Mouse (Mus musculus) limb, embryonic 11.5 days (tissue): ENCODE measurements around the gene Tax1bp1. TPM values are rescaled to one million over a fixed set of nuclear protein-coding genes. Genes with fewer than 3 reads are reported as not detected.
"Not testable (repeated sequence)": the region's sequence is repeated elsewhere in the genome, so short reads cannot be mapped to it uniquely, and the experiment has no call there.

Source experiments
- ATAC-seq: fragments of 200-750 bp; cut with Nextera tagmentation; 2 replicates; pipeline ENCODE4 v1.8.0; 2017; ENCODE audit warnings: low read depth; ENCODE audit not compliant: insufficient number of reproducible peaks, low FRiP score, low TSS enrichment
- DNase-seq: peaks from one replicate; pipeline ENCODE4 v3.0.0-alpha.2; 2015; ENCODE audit warnings: low spot score
- H3K27ac ChIP-seq: fragments of 300-500 bp; sonication (generic); replicated peaks from 2 replicates; pipeline ENCODE4 v1.5.1; 2014; ENCODE audit warnings: low read depth, mild to moderate bottlenecking, low read length
- H3K27me3 ChIP-seq: fragments of 300-500 bp; sonication (generic); 2 replicates; pipeline ENCODE4 v1.6.1; 2014; ENCODE audit warnings: mild to moderate bottlenecking, low read length, mixed read lengths; ENCODE audit not compliant: control insufficient read depth, insufficient read depth
- H3K36me3 ChIP-seq: fragments of 300-500 bp; sonication (generic); 2 replicates; pipeline ENCODE4 v1.6.1; 2014; ENCODE audit warnings: mild to moderate bottlenecking, low read length, moderate library complexity, mixed read lengths; ENCODE audit not compliant: control insufficient read depth, insufficient read depth
- H3K4me1 ChIP-seq: fragments of 300-500 bp; sonication (generic); 2 replicates; pipeline ENCODE4 v1.6.1; 2014; ENCODE audit warnings: low read length, mixed read lengths; ENCODE audit not compliant: control insufficient read depth, insufficient read depth
- H3K4me2 ChIP-seq: fragments of 300-500 bp; sonication (generic); 2 replicates; pipeline ENCODE4 v1.6.1; 2014; ENCODE audit warnings: low read depth, mild to moderate bottlenecking, moderate library complexity; ENCODE audit not compliant: severe bottlenecking
- H3K4me3 ChIP-seq: fragments of 300-500 bp; sonication (generic); 2 replicates; pipeline ENCODE4 v1.5.1; 2014; ENCODE audit warnings: low read depth, low read length
- H3K9ac ChIP-seq: fragments of 300-500 bp; sonication (generic); 2 replicates; pipeline ENCODE4 v1.6.1; 2014; ENCODE audit warnings: mild to moderate bottlenecking, low read length
- H3K9me3 ChIP-seq: fragments of 300-500 bp; sonication (generic); 2 replicates; pipeline ENCODE4 v1.6.1; 2016; ENCODE audit warnings: low read length; ENCODE audit not compliant: control insufficient read depth
- WGBS: fragments of 180-500 bp; shearing (Covaris S2); extraction: QIAGEN DNeasy Blood & Tissue Kit; methylation state at CpG from one replicate; pipeline ENCODE4 v1.1.7; 2014; 5-methylcytosine and 5-hydroxymethylcytosine counted together
- polyA plus RNA-seq: library from polyadenylated mRNA; unstranded; fragments of >200 nt; fragmentation: Nextera tagmentation; extraction: Ambion mirVana; gene quantifications from 2 replicates; pipeline ENCODE4 v1.2.1, GENCODE M21; 2014

Tax1bp1 gene
- polyA plus RNA-seq, 1 experiment from 2014 or later: 140 TPM

DNA sequence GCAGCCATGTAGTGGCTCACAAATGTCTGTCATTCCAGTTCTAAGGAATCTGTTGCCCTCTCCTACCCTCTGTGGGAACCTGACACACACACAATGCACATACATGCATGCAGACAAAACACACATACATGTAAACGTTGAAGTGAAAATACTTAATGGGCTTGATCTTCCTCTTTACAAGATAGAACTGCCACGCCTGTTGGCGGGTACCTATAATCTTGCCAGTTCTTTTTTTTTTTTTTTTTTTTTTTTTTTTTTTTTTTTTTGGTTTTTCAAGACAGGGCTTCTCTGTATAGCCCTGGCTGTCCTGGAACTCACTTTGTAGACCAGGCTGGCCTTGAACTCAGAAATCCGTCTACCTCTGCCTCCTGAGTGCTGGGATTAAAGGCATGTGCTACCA is 36.0 kb upstream of the Tax1bp1 start:
- whole genome bisulfite sequencing: 82% methylated on average over 4 of the region's 4 CpGs
- H3K4me3 ChIP-seq, ATAC-seq, H3K9me3 ChIP-seq, H3K36me3 ChIP-seq, H3K4me2 ChIP-seq, H3K4me1 ChIP-seq, H3K27me3 ChIP-seq, DNase-seq, H3K9ac ChIP-seq, H3K27ac ChIP-seq: not testable (repeated sequence)

DNA sequence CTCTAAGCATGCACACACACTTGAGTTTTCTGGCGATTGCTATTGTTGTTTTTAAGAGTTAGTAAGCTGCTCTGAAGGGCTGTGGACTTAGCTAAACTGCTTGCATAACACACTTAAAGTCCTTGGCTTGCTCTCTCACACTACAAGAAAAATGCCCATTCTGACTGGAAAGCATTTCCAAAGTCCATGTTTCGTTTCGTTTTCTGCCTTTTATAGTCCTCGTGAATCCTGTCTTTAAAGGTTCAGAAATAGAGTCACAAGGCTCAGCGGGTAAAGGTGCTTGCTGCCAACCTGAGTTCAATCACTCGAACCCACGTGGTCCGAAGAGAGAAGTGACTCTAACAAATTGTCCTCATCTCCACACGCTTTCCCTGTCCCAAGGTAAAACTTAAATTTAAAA is 34.0 kb upstream of the Tax1bp1 start:
- ATAC-seq (no peak), DNase-seq (no peak)
- no peak overlapping the region for H3K4me3 ChIP-seq
- WGBS: 78% methylated on average over 9 of the region's 9 CpGs
- H3K27ac ChIP-seq: no peak overlapping the region
- H3K36me3 ChIP-seq: no peaks in the 10 kb centered on the region
- no peak overlapping the region for H3K9ac ChIP-seq
- no peaks in the 10 kb centered on the region for H3K9me3 ChIP-seq
- H3K4me2 ChIP-seq: no peak overlapping the region
- no peaks in the 10 kb centered on the region for H3K4me1 ChIP-seq
- H3K27me3 ChIP-seq: no peaks in the 10 kb centered on the region

DNA sequence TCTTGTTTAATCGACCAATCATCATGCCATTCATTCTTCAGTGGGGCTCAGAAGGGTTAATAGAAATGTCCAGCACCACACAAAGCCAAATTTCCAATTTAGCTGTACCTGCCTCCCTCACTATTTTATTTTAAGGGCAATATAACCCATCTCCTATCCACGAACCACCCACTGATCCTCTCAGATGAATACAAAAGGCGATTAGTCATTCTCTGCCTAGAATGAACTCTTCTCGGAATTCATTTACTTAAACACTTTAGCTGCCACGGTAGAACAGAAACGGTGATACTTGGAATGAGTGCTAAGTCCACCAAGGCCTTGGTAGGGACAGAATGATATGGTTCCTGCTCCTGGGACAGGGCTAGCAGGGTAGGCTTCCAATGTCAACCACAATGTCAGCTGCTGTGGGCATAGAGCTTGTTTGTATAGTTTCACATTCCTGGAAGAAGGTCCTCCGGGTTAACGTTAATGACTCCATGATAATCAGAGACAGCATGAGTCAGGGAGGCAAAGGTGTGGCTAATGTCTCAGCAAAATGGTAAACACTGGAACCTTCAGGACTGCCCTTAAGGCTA is 33.0 kb upstream of the Tax1bp1 start:
- no peaks in the 10 kb centered on the region for H3K9me3 ChIP-seq
- no peak for ATAC-seq

DNA sequence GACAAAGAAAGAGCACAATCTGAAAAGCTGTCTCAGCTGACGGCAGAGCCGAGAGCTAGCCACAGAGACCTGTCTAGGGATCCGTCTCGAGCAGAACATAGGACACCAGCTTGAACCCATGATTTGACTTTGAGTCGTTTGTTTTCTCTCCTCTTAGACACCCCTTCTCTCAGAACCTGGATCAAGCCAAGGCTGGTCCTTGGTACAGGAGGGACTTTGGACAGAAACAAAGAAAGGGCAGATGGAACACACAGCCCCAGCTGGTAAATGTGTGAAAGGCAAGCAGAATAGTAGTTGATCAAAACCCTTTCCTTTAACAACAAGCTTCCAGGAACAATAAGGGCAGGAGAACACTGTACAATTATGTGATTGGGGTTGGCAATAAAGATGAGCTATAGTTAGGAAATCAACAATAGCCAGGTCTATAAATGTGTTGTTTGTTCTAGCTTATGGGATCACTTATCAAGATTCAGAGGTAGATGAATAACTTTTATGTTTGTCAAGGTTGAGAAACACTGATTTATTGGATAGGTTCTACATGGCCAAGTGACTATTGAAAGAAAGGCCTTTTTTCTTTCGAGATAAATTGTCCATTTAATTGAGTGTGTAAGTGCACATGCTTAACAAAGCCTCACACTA is 31.6 kb upstream of the Tax1bp1 start:
- DNase-seq: no peak
- no peak for ATAC-seq
- Histone ChIP-seq H3K36me3 (no peaks in the 10 kb centered on the region), H3K4me3 (no peak overlapping the region), H3K27me3 (no peaks in the 10 kb centered on the region), H3K9ac (no peak overlapping the region), H3K27ac (no peak overlapping the region), H3K4me2 (no peak overlapping the region), H3K4me1 (no peaks in the 10 kb centered on the region), H3K9me3 (no peaks in the 10 kb centered on the region)
- 79% methylated on average over 6 of the region's 6 CpGs for WGBS

More for the DNA sequence above, 33.0 kb upstream of the Tax1bp1 start:
- H3K4me3 ChIP-seq: no peak overlapping the region
- H3K36me3 ChIP-seq: no peaks in the 10 kb centered on the region
- H3K4me1 ChIP-seq: no peaks in the 10 kb centered on the region
- no peak overlapping the region for H3K4me2 ChIP-seq
- H3K27ac ChIP-seq: no peak overlapping the region
- WGBS: 71% methylated on average over 8 of the region's 8 CpGs
- no peak overlapping the region for H3K9ac ChIP-seq
- no peak for DNase-seq
- no peaks in the 10 kb centered on the region for H3K27me3 ChIP-seq

DNA sequence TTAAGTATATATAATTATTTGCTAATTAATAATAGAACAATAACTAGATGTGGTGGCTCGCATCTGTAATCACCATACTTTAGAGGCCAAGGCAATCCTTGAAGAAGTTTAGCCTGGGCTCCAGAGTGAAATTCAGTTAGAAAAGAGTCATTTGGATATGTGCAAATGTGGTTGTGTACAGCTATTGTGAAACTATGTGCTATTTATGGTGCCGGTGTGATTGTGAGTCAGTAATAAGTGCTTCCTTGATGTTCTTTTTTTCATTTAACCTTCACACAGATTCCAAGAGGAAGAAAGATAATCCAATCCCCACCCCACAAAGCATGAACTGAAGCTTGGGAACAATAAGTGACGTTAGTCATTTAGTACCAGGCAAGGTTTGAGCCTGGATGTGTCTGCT is 30.9 kb upstream of the Tax1bp1 start:
- DNase-seq (no peak), ATAC-seq (no peak)
- WGBS: 92% methylated on average over 3 of the region's 3 CpGs
- Histone ChIP-seq H3K9me3 (no peaks in the 10 kb centered on the region), H3K4me2 (no peak overlapping the region), H3K4me1 (no peaks in the 10 kb centered on the region), H3K27me3 (no peaks in the 10 kb centered on the region), H3K4me3 (no peak overlapping the region), H3K27ac (no peak overlapping the region), H3K36me3 (no peaks in the 10 kb centered on the region), H3K9ac (no peak overlapping the region)

DNA sequence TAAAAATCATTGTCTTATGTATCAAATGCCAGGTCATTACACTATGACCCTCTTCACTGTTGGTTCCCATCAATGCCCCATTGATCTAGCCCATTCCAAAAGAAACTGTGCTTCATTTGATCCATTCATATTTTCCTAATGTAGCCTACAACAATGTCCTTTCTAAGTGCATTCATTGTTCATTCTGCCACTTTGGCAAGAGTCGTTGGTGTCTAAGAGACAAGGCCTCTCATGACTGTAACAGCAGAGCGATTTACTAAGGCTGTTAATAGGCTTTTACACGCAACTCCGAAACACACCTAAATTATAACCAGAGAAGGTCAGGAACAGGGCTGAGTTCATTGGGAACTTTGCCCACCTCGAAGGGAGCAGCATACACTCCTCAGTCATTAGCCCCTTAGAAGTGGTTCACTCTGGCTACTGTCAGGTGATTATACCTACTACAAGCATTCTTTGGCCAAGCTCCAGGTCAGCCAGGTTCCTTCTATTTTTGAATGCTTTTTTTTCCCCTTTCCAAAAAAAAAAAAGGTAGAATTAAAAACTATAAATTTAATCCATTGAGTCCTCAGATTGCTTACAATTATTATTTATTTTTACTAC is 26.5 kb upstream of the Tax1bp1 start:
- no peak overlapping the region for H3K4me2 ChIP-seq
- no peaks in the 10 kb centered on the region for H3K9me3 ChIP-seq
- H3K4me1 ChIP-seq: no peaks in the 10 kb centered on the region
- no peak overlapping the region for H3K27ac ChIP-seq
- no peaks in the 10 kb centered on the region for H3K27me3 ChIP-seq
- H3K9ac ChIP-seq: no peak overlapping the region
- ATAC-seq (no peak), DNase-seq (no peak)
- 63% methylated on average over 5 of the region's 5 CpGs for WGBS
- no peaks in the 10 kb centered on the region for H3K36me3 ChIP-seq
- no peak overlapping the region for H3K4me3 ChIP-seq

DNA sequence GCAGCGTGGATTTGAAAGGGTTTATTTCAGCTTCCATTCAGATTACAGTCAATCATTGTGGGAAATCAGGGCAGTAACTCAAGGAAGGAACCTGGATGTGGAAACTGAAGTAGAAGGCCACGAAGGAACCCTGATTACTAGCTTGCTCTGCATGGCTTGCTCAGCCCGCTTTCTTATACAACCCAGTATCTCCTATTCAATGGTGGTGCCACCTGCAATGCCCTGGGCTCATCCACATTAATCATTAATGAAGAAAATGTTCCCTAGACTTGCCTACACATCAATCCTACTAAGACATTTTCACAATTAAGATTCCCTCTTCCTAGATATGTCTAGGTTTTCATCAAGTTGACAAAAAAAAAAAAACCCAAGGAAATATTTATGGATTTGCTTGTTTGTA is 23.2 kb upstream of the Tax1bp1 start:
- WGBS: 85% methylated on average over 3 of the region's 3 CpGs
- no peak for DNase-seq
- ATAC-seq: no peak
- no peaks in the 10 kb centered on the region for H3K36me3 ChIP-seq
- H3K4me1 ChIP-seq: no peaks in the 10 kb centered on the region
- no peak overlapping the region for H3K4me2 ChIP-seq
- H3K9ac ChIP-seq: no peak overlapping the region
- H3K27ac ChIP-seq: no peak overlapping the region
- H3K9me3 ChIP-seq: no peaks in the 10 kb centered on the region
- H3K27me3 ChIP-seq: no peaks in the 10 kb centered on the region
- H3K4me3 ChIP-seq: no peak overlapping the region

DNA sequence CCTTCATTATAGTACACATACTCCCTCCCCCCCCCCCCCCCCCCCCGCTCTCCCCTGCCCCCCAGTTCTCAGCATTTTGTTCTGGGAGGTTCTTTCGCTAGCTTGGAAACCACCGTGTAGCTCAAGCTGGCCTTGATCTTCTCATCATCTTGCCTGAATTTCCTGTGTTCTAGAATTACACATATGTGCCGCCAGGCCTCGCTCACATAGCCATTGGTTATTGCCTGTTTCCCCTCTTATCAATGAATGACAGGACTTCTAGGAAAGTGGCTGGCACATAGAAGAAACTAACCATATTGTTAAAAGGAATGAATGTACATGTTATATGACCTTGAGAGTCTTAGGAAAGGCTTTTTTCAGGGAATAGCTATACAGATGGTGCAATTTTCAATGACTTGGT is 21.7 kb upstream of the Tax1bp1 start:
- Histone ChIP-seq H3K9ac (no peak overlapping the region), H3K9me3 (no peaks in the 10 kb centered on the region), H3K36me3 (no peaks in the 10 kb centered on the region), H3K27me3 (no peaks in the 10 kb centered on the region), H3K4me1 (no peaks in the 10 kb centered on the region), H3K4me2 (no peak overlapping the region), H3K27ac (no peak overlapping the region), H3K4me3 (no peak overlapping the region)
- DNase-seq: no peak
- 58% methylated on average over 5 of the region's 5 CpGs for WGBS
- no peak for ATAC-seq
